Mouse (Mus musculus) layer of hippocampus, adult 11-12 months (tissue): ENCODE measurements at regions not wholly inside any gene's neighbourhood (a gene's known extent, or its start where the extent isn't known, plus 50 kb on each side); places are given as distances from the start of the nearest gene placed in this dataset.

Experiments
- DNase-seq: peaks from one replicate; pipeline ENCODE4 v3.0.0; 2022; ENCODE audit warnings: low spot score

- DNase-seq, result no peak
These were observed 190.1 kb upstream of the Hmga2 start for GRCm38 (mm10) chr10:120666202-120666860.

GRCm38 (mm10) chr10:120665670-120666069 lies 189.4 kb upstream of the Hmga2 start:
- no peak for DNase-seq

- DNase-seq, result no peak
These were observed 188.2 kb upstream of the Hmga2 start for GRCm38 (mm10) chr10:120664419-120664818.

GRCm38 (mm10) chr10:120663396-120663795 lies 187.1 kb upstream of the Hmga2 start:
- DNase-seq, result no peak

GRCm38 (mm10) chr10:120660503-120660902 lies 184.2 kb upstream of the Hmga2 start:
- DNase-seq, result no peak

- no peak for DNase-seq
These were observed 179.1 kb upstream of the Hmga2 start for GRCm38 (mm10) chr10:120655238-120655931.

GRCm38 (mm10) chr10:120652525-120653215 lies 176.4 kb upstream of the Hmga2 start:
- no peak for DNase-seq

GRCm38 (mm10) chr10:120651845-120652244 lies 175.6 kb upstream of the Hmga2 start:
- DNase-seq, result no peak

- DNase-seq, result no peak
These were observed 174.1 kb upstream of the Hmga2 start for GRCm38 (mm10) chr10:120650336-120650735.

GRCm38 (mm10) chr10:120648741-120649140 lies 172.5 kb upstream of the Hmga2 start:
- no peak for DNase-seq

- no peak for DNase-seq
These were observed 171.8 kb upstream of the Hmga2 start for GRCm38 (mm10) chr10:120648031-120648430.

- no peak for DNase-seq
These were observed 171.1 kb upstream of the Hmga2 start for GRCm38 (mm10) chr10:120647323-120647722.

GRCm38 (mm10) chr10:120646862-120647311 lies 170.6 kb upstream of the Hmga2 start:
- no peak for DNase-seq

GRCm38 (mm10) chr10:120640847-120641246 lies 164.6 kb upstream of the Hmga2 start:
- no peak for DNase-seq

- no peak for DNase-seq
These were observed 162.0 kb upstream of the Hmga2 start for GRCm38 (mm10) chr10:120638316-120638715.

- peak; percentile 8 for DNase-seq
These were observed 159.7 kb upstream of the Hmga2 start for GRCm38 (mm10) chr10:120635818-120636543.

- DNase-seq, result no peak
These were observed 158.9 kb upstream of the Hmga2 start for GRCm38 (mm10) chr10:120635194-120635593.

GRCm38 (mm10) chr10:120632071-120632470 lies 155.8 kb upstream of the Hmga2 start:
- DNase-seq, result no peak

- DNase-seq, result no peak
These were observed 151.8 kb upstream of the Hmga2 start for GRCm38 (mm10) chr10:120628066-120628465.

GRCm38 (mm10) chr10:120625474-120625873 lies 149.2 kb upstream of the Hmga2 start:
- no peak for DNase-seq

GRCm38 (mm10) chr10:120624203-120624942 lies 148.1 kb upstream of the Hmga2 start:
- DNase-seq, result no peak
